Mouse (Mus musculus) embryo, embryonic 10 days (tissue): ENCODE results near the gene Fus.

Source experiments
- DNase-seq: peaks from one replicate; pipeline ENCODE4 v3.0.0-alpha.2; 2015; ENCODE audit warnings: low spot score

Fus gene

DNA sequence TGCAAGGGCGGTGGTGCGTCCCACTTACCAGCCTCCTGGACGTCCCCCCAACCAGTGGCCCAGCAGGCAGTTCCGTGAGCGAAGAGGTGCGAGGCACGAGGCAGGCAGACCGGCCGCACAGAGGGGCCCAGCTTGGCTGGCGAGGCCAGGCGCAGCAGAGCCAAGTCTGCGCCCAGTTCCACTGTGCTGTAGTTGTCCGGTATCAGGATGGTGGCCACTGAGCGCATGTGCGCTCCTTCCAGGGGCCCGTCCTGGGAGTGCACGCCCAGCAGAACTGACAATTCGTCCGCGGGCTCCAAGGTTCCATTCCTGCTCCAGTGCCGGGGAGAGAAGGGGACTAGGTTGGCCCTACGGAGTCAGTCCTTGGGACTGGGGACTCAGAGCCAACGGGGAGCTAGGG is 22.6 kb upstream of the Fus start:
- peak; percentile 49 for DNase-seq

DNA sequence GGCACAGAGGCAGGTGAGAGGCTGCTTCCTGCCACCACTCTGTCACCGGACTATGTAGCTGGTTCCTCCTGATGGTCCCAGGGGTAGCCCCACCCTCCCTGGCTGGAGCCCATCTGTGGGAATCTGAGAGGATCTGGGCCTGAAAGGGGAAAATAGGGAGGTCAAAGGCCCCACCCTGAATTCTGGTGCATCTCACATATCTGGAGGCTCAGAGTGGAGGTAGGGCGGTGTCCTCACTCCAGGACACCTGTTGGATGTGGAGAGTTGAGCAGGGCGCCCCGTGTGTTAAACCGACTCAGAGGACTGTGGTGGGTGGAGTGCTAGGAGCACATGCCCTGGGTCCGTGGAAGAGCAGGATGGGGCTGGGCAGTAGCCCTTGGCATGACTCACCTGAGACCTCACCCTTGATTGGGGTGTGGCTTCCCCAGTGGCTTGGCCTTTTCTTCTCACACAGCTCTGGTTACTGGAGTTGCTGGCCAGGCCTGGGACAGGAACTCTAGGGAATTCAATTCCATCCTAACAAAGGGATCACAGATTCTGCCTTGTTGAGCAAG is 20.7 kb upstream of the Fus start, which contains the start of gene Prss36:
Prss36 (minus strand) TSS at position 256 of the 554 bp plus-strand sequence.
- DNase-seq: no peak

DNA sequence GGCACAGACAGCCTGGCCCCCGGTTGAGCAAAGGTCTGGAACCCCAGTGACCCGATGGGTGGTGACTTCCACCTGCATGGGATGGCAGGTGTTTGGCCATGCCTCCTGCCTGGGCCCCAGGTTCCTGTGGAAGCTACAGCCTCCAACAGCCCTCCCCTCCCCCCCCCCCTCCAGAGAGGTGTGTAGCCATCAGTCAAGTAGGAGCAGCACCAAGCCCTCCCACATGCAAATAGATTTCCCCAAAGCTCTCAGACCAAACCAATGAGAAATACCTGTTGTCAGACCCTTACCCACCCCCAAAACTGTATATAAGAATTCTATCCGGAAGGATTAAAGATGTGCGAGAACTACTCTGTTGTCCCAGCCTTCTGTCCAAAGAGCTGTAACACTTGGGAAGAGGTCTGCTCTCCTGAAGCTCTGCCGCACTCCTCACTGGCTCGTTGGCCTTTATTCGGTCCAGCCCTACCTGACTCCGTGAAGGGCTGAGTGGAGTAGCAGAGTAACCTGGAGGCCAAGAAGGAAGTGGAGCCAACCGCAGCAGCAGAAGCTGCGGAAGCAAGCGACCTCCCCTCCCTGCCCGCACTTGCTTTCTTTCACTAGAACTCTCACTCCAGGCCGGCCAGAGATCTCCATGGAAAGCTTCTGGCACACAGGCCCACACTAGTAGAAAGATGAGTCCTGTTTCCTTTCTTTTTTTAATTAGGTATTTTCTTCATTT is 14.2 kb upstream of the Fus start:
- no peak for DNase-seq

DNA sequence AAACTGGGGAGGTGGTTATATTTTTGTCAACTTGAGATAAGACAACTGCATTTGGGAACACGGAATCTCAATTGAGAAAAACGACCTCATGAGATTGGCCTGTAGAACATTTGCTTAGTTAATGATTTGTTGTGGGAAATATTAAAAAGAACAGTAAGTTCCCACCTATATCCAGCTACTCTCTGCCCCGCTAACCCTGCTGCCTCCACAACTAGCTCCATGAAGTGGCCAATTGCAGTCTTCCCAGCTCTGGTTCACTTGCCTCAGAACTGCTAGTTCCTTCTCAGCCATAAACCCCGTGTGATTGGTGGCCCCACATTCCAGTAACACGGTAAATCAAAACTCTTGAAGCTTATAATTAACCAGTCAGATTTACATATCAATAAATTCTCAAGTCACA is 7.9 kb upstream of the Fus start:
- DNase-seq: no peak

DNA sequence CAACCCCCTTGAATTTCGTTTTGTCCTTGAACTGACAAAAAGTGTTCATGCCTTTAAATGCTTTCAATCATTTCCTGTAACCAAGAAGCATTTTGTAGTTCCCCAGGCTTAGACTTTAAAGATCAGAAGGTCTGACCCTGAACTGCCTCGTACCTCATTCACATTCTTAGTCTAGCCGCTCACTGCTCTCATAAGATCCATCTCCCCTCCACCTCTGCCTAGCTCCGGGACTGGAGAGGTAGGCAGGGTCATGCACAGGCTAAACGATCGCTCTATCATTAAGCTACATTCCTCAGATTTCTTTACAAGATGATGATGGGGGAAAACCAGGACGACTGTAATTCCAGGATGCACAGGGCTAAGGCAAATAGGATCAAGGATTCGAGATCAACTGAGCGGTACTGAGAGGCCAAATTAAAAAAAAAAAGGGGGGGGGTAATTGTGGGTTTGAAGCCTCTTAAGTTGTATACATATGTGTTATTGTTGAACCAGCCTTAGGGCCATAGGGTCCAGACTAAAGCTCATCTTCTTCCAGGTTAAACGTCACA is 812 bp upstream of the Fus start:
- peak; percentile 68 for DNase-seq

DNA sequence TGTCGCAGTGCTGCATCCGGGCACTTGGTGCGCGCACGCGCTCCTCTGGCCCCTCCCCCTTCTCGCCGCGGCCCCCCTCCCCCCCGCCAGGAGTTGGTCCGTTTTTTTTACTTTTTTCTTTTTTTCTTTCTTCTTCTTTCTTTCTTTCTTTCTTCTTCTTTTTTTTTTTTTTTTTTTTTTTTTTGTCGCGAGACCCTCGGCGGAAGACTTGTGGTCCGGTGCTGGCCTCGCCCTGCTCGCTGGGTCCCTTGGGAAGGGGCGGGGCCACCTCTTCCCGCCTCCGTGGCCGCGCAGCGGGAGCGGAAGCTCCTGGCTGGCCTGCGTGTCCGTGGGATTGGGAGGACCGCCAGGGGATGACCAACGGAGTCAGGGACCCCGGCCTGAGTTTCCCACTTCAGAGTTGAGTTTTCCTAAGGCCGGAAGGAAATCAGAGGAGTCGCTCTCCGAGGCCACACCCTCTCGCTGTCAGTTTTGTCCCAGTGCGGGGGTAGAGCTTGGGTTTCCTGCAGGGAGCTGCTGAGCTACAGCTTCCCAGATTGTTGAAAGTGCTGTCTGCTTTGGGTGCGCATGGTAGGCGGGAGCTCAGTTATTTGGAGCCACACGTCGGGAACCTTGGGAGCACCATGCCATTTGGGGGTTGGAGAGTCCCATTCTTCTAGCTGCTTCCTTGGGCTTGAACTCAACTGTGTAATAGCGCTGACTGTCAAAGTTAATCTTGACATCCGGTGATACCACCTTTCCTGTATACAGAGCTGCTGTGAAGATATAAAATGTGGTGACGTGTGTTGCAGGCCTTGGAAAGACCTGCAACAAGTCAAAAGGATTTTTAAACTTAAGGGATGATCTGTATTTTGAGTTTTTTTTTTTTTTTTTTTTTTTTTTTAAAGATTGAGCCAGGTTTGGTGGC is 918 bp downstream of the Fus start:
- DNase-seq: peak; percentile 82

DNA sequence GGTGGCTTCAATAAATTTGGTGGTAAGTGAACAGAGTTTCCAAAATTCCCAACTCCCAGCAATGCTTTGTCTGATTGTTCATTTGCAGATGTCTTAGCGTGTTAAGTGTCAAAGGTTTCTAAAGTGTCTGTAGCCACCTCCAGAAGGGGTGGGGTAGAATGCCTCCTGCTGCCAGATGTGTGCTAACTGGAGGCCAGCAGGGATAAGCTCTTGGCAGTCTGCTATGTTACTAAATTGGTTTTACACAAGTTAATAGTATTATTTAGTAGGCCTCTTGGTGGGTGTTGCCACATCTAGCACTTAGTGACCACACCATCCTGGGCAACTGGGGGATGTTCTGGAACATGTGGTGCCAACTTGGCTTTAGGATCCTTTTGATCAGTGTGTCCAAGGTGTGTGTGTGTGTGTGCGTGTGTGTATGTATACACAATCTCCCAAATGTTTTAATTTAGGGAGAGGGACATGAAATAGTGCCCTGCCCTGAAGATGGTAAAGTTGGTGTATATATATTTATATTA is 7.2 kb downstream of the Fus start:
- DNase-seq: no peak

DNA sequence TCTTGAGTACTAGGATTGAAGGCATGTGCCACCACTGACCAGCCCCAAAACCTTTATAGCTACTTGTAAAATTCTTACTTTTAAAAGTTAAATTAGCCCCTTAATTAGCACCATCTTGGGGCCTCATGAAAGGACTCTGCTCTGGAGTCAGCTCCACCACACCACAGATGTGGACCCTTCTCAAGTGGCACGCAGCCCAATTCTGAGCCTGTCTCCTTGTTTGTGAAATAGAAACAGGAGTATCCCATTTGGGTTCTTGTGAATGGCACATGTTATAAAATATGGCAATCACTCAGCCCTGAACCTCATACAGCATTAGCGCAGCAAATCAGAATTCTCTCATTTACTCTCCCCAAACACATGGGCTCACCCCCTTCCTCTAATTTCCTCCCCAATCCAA is 11.6 kb downstream of the Fus start:
- DNase-seq: no peak

DNA sequence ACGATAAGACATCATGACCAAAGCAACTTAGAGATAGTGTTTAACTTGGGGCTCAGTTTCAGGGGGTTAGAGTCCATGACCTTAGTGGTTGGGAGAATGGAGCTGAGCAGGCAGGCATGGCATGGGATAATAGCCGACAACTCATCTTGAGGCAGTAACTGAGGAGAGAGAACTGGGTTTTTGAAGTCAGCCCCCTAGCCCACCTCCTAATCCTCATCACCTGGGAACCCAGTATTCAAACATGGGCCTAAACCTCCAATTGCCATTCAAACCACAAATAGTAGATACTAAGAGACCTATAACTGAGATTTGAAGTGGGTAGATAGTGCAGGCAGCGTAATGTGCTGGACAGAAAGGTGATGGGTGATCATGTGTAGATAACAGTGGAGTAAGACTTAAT is 13.3 kb downstream of the Fus start:
- DNase-seq: no peak

DNA sequence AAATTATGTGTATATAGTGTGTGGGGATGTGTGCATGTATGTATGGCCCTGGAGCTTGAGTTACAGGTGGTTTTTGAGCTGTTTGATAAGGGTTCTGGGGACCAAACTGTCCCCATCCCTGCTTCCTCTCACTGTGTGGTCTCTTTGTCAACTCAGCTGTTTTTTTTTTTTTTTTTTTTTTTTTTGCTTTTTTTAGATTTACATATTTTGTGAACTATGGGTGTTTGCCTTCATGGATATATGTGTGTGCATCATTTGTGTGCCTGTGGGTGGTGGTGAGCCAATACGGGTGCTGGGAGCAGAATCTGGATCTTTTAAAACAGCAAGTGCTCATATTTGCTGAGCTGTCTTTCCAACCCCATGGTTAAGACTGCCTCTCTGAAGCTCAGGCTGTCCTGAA is 21.6 kb downstream of the Fus start:
- DNase-seq: no peak

DNA sequence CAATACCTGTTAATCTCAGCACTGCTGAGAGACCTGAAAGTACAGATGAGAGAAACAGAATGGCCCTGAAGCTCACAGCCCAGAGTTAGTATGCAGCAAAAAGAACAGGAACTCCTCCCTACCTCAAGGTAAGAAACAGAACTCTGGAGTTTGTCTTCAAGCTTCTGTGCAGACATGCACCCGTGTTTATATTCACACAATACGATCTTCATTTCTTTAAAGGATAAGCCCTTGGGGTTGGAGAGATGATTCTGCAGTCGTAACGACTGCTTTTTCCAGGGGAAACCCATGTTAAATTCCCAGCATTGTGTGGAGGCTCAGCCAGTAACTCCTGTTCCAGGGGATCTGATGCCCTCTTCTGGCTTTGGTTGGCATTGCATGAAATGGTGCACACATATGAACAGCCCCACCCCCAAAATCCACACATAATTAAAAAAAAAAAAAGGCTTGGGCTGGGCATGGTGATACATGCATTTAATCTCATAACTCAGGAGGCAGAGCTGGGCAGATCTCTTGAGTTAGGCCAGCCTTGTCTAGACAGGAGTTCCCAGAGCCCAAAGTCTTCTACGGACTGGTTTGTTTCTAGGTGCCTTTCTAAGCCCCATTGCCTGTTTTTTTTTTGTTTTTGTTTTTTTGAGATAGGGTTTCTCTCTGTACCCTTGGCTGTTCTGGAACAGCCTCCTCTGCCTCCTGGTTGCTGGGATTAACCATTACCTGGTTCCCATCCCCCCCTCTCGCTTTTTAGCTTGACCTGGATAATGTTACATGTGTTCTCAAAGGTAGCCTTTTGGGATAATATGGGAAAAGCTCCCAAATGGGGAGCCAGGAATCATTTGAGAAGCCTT is 24.6 kb downstream of the Fus start:
- DNase-seq: peak; percentile 78

DNA sequence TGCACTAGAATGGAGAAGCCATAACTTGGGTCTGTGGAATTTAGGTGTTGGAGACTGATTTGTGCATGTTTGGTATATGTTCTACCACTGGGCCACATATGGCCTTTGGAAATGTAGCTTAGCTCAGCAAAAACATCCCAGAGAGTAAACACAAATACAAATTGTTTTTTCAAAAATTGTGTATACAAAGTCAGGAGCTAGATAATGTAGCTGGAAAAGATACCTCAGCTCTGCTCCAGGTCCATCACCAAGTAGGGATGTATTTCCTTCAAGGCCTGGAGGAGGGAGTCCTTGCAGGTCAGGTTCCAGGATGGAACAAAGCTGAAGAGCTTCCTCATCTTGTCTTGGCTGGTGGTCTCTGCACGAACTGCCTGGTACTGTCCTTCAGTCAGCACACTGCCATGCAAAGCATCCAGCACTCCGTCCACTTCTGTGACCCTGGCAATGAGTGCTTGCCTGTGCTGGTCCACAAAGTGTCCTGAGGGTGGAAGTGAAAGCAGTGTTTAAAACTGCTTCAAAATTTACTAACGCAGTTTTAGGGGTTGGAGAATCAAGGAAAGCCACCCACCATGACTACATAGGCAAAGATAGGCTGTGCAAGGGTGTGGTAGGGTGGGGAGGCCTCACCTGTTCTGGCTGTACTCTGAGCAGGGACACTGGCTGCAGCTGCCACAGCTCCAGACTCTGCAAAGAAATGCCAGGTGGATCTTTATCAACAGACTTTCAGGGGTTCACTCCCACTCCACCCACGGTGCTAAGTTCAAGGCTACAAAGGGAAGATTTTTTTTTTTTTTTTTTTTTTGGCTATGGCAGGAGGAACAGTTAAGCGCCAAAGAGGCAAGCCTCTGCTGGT is 25.5 kb downstream of the Fus start:
- no peak for DNase-seq

DNA sequence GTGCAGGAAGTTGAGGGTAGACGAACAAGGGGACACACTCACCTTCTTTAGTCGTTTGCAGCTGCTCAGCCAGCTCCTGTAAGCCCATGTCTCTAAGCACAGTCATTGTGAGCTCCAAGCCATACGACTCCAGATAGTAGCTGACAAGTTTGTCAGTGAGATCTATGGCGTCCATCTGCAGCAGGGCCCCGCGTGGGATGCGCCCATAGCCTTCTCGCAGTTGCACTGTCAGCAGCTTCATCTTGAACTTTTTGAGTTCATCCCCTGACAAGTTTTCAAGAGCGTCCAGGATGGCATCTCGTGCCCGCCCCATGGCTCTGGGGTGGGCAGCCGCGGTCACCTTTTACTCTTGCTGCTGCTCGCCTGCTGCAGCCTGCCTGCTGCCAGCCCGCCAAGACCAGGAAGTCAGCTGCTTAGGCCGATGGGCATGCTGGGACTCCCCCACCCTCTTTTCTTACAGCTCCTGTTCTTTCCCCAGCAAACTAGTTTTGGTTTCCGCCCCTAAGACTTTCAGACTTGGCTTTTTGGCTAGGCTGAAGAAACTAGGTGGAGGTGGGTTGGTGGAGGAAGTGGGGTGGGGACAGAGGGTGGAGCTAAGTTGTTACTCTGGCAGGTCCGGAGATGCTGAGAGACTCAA is 26.2 kb downstream of the Fus start, which contains the start of gene Pycard:
Pycard (minus strand) TSS at position 527 of the 637 bp plus-strand sequence.
- DNase-seq: peak; percentile 29

DNA sequence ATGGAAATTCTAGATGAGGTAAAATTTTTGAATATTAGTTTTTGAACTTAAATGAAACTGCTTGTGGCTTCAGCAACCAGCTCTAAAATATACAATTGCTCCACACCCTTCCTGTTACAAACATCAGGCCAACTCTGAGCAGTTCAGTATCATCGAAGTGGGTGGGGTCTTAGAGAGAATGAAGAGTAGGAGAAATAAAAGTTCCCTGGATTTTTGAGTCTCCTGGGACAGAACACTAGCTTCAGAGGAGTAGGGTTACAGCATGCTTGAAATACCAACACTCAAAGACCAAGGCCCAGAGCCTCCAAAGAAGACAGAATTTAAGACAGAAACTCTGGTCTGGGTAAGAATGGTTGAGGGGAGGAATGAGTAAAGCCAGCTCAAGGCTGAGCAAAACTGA is 32.2 kb downstream of the Fus start:
- DNase-seq: no peak

DNA sequence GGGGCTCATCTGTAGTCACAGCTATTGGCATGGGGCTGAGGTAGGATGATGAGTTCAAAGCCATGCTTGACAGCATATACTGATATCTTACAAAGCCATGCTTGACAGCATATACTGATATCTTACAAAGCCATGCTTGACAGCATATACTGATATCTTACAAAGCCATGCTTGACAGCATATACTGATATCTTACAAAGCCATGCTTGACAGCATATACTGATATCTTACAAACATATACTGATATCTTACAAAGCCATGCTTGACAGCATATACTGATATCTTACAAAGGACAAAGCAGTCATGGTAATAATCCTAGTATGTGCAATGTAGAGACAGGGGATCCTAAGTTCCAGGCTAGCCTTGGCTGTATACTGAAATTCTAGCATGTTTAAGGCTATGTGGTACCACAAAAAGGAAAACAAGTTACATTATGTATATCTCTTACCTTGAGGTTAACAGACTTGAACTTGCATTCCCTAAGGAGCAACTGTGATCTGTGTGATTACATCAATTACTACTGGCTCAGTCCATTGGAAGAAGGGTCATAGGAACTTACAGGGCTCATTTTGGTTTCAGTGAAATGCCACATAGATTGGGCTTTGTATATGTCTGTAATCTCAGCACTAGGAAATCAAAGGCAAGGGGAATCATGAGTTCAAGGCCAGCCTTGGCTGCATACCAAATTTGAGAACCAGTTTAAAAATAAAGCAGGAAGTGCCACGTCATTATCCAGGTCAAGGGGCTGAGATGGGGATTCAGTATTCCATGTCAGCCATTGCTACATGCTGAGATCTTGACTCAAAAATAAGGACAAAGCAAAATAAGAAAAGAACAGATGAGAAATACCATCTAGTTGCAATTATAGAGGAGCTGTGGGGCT is 33.1 kb downstream of the Fus start:
- no peak for DNase-seq

DNA sequence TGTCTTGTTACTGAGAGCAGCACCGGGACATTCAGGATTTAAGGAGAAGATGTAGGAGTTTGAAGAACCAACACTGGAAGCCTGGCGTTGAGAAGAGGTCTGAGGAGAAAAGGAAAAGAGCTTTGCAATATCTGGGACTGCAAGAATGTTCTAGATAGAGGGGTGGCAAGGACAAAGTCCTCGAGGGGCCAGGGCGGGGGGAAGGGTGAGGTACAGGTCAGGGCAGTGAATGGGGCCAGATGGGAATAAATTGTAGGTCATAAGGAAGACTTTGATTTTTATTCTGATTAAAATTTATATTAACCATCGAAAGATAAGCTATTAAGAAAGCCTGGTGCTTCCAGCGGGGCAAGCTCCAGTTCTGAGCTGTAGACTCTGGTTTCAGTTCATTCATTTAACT is 35.8 kb downstream of the Fus start:
- no peak for DNase-seq

DNA sequence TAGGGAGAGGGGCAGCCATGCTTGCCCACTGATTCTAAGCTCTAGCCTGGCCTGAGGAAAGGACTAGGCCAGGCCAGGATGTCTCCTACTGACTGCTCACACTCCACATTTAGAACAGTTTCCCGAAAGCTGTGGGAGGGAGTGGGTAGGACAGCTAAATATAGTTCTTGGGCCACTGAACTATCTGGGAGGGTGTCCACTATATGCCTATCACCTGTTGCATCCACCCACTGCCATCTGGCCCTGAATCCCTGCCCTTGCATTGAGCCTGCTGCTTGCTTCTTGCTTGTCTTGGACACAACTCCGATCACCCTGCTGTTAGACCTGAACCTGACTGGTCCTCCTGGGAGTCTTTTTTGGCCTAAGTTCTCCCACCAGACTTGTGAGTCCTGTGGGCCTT is 36.4 kb downstream of the Fus start, which contains the start of gene Trim72:
Trim72 (plus strand) TSS at position 262 of the 400 bp plus-strand sequence.
- DNase-seq: no peak

DNA sequence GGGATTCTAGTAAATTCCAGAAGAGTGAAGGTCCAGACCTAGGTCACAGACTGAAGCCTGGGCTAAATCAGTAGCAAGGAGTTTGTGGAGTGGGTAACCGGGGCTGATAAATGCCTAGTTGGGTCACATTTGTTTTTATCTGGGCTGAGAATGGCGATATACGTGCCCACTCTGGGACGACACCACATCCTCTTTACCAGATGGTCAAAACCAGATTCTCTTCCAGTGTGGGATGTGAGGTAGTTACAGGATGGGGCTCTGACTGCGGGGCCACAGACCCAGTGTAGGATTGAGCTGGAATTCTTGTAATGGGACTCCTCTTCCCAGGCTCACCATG is 36.9 kb downstream of the Fus start:
- DNase-seq: no peak
